Mouse (Mus musculus) lung, adult 2 months (tissue): Measurements from ENCODE around the gene Gm37240.

Experiments
- CTCF ChIP-seq: fragments of 200-500 bp; IDR thresholded peaks from 2 replicates; pipeline ENCODE4 v1.5.1; 2011; ENCODE audit warnings: mild to moderate bottlenecking, low read length, control low read depth; ENCODE audit not compliant: insufficient read depth
- POLR2A ChIP-seq: fragments of 200-500 bp; IDR thresholded peaks from 2 replicates; pipeline ENCODE4 v1.6.1; 2011; ENCODE audit warnings: low read depth, mild to moderate bottlenecking, control low read depth, low read length, borderline replicate concordance; ENCODE audit errors: extremely low read depth

GRCm38 (mm10) chr3:85184916-85185315 lies 702.4 kb downstream of the Gm37240 start:
- TF ChIP-seq CTCF (no peak), POLR2A (no peak)
